Mouse (Mus musculus) c-Kit-positive CD71-positive TER-119-positive erythroid progenitor cells, embryonic 14.5 days (primary cell): ENCODE data around the gene Nacc2.
A peak's percentile ranks its signal among the peaks of the same experiment; 100 is the strongest.

ENCODE experiments used
- DNase-seq: peaks from one replicate; pipeline ENCODE4 v3.0.0-alpha.2; 2013; ENCODE audit warnings: low spot score

The Nacc2 gene

GRCm38 (mm10) chr2:26055046-26055746 lies 67.8 kb downstream of the Nacc2 start:
- DNase-seq = peak; percentile 75

- DNase-seq = no peak
Measured at GRCm38 (mm10) chr2:26052806-26053205, 70.2 kb downstream of the Nacc2 start.

- DNase-seq = no peak
Measured at GRCm38 (mm10) chr2:26048816-26049215, 74.2 kb downstream of the Nacc2 start.

- DNase-seq = no peak
Measured at GRCm38 (mm10) chr2:26044216-26044615, 78.8 kb downstream of the Nacc2 start.

- no peak for DNase-seq
Measured at GRCm38 (mm10) chr2:26042603-26043002, 80.4 kb downstream of the Nacc2 start.

- DNase-seq = no peak
Measured at GRCm38 (mm10) chr2:26041163-26041810, 81.7 kb downstream of the Nacc2 start.

GRCm38 (mm10) chr2:26039951-26040350 lies 83.1 kb downstream of the Nacc2 start:
- DNase-seq = no peak

- DNase-seq = peak; percentile 68
Measured at GRCm38 (mm10) chr2:26037386-26037785, 85.6 kb downstream of the Nacc2 start.

- DNase-seq = no peak
Measured at GRCm38 (mm10) chr2:26034344-26035050, 88.5 kb downstream of the Nacc2 start.

GRCm38 (mm10) chr2:26030288-26030687 lies 92.7 kb downstream of the Nacc2 start:
- no peak for DNase-seq

GRCm38 (mm10) chr2:26024138-26025075 lies 98.6 kb downstream of the Nacc2 start:
- peak; percentile 73 for DNase-seq

GRCm38 (mm10) chr2:26022626-26023025 lies 100.4 kb downstream of the Nacc2 start:
- no peak for DNase-seq

- DNase-seq = no peak
Measured at GRCm38 (mm10) chr2:26022258-26022565, 100.8 kb downstream of the Nacc2 start.

GRCm38 (mm10) chr2:26021561-26022257 lies 101.3 kb downstream of the Nacc2 start, which contains the start of gene Ubac1:
Ubac1 (minus strand) TSS chr2:26021747.
- DNase-seq = peak; percentile 79

GRCm38 (mm10) chr2:26020714-26021560 lies 102.1 kb downstream of the Nacc2 start:
- DNase-seq = peak; percentile 54

- peak; percentile 54 for DNase-seq
Measured at GRCm38 (mm10) chr2:26019923-26020322, 103.1 kb downstream of the Nacc2 start.

- DNase-seq = peak; percentile 58
Measured at GRCm38 (mm10) chr2:26017326-26017725, 105.7 kb downstream of the Nacc2 start.

GRCm38 (mm10) chr2:26013674-26014073 lies 109.3 kb downstream of the Nacc2 start:
- peak; percentile 93 for DNase-seq

GRCm38 (mm10) chr2:26011420-26011819 lies 111.6 kb downstream of the Nacc2 start:
- DNase-seq = no peak
